ENCODE assay signal across 7 mouse cellular contexts in genomic region chr19:6401951-6402350, GRCm38 (mm10). TPM values are rescaled to one million over a fixed set of nuclear protein-coding genes. Genes with fewer than 3 reads are reported as not detected.
DNase-seq lines count a peak whose midpoint lies in the region; ATAC-seq lines count a peak whose summit lies in the region.

No protein-coding gene starts in this region.

- peak overlapping the region; percentile 46 for H3K9ac ChIP-seq in lung, embryonic 15.5 days

- H3K4me3 ChIP-seq in embryonic facial prominence, embryonic 10.5 days = peak overlapping the region; percentile 52
- H3K4me3 ChIP-seq in lung, embryonic 15.5 days = peak overlapping the region; percentile 71

- H3K9me3 ChIP-seq in embryonic facial prominence, embryonic 10.5 days = no peaks in the 10 kb centered on the region
- no peaks in the 10 kb centered on the region for H3K9me3 ChIP-seq in lung, embryonic 15.5 days

- peak overlapping the region; percentile 100 for H3K4me2 ChIP-seq in lung, embryonic 15.5 days

- H3K4me1 ChIP-seq in embryonic facial prominence, embryonic 10.5 days = peaks cover 64% of the 10 kb centered on the region
- H3K4me1 ChIP-seq in lung, embryonic 15.5 days = peaks cover 37% of the 10 kb centered on the region

- ATAC-seq in lung, embryonic 15.5 days (ENCODE audit: borderline replicate concordance, extremely low read depth, low FRiP score, low TSS enrichment) = no peak
- ATAC-seq in CD4-positive, CD25-positive, alpha-beta regulatory T cell, adult 4 months = no peak
- no peak for ATAC-seq in erythroid progenitor cell, adult 5-6 weeks (replicated peaks; ENCODE audit: low FRiP score, poor library complexity, severe bottlenecking)

- DNase-seq in embryonic facial prominence, embryonic 10.5 days (ENCODE audit: low spot score) = no peak
- peak; percentile 69 to 82 for DNase-seq in heart, adult 18-20 months
- peak; percentile 53 to 73 for DNase-seq in kidney, adult 8-10 months
- no peak for DNase-seq in thymus, postnatal 25 days

- WGBS in embryonic facial prominence, embryonic 10.5 days = 7% methylated on average over 9 of the region's 9 CpGs
- 7% methylated on average over 9 of the region's 9 CpGs for WGBS in lung, embryonic 15.5 days

- H3K27me3 ChIP-seq in embryonic facial prominence, embryonic 10.5 days (replicated peaks; ENCODE audit: low read depth, poor library complexity, severe bottlenecking) = peaks cover 81% of the 10 kb centered on the region
- H3K27me3 ChIP-seq in lung, embryonic 15.5 days = peaks cover 33% of the 10 kb centered on the region

- H3K27ac ChIP-seq in embryonic facial prominence, embryonic 10.5 days (replicated peaks) = peak overlapping the region; percentile 32; the same call in 1 of the 2 replicates
- H3K27ac ChIP-seq in lung, embryonic 15.5 days = peak overlapping the region; percentile 54; the same call in 1 of the 2 replicates

- H3K36me3 ChIP-seq in embryonic facial prominence, embryonic 10.5 days (replicated peaks) = no peaks in the 10 kb centered on the region
- H3K36me3 ChIP-seq in lung, embryonic 15.5 days = no peaks in the 10 kb centered on the region

RNA-seq across cellular contexts. Expression of gene Rasgrp2, which starts 2.8 kb away (rescaled TPM):
- 14.2 and 18.6 TPM in 2 replicates for polyA plus RNA-seq in embryonic facial prominence, embryonic 10.5 days (2016; fragmentation: Nextera tagmentation; extraction: Ambion mirVana)
- 10 to 100 TPM; 37.7 to 53.4 TPM for total RNA-seq in heart, adult 18-20 months (2021)
- 62.6 and 72.1 TPM in 2 replicates for polyA plus RNA-seq in lung, embryonic 15.5 days (2015; fragmentation: Nextera tagmentation; extraction: Ambion mirVana)
- 100 to 1,000 TPM in 1 of 2 experiments, 10 to 100 TPM in 1; 80.3 to 117 TPM for polyA plus RNA-seq in CD4-positive, CD25-positive, alpha-beta regulatory T cell, adult 4 months (2017; shearing (Covaris generic))
- total RNA-seq in erythroid progenitor cell, adult 5-6 weeks (2015; ENCODE audit: low replicate concordance) = 42.3 and 47.2 TPM in 2 replicates
- total RNA-seq in erythroid progenitor cell, adult 5-6 weeks (2017; ENCODE audit: low replicate concordance) = 29.9 and 37.7 TPM in 2 replicates

RNA-seq across cellular contexts. Expression of gene Nrxn2, which starts 16.6 kb away (rescaled TPM):
- 1.9 TPM in 2 replicates for polyA plus RNA-seq in embryonic facial prominence, embryonic 10.5 days (2016; fragmentation: Nextera tagmentation; extraction: Ambion mirVana)
- 1 to 10 TPM; 4.3 to 4.8 TPM for total RNA-seq in heart, adult 18-20 months (2021)
- polyA plus RNA-seq in lung, embryonic 15.5 days (2015; fragmentation: Nextera tagmentation; extraction: Ambion mirVana) = 0.58 and 0.97 TPM in 2 replicates
- polyA plus RNA-seq in CD4-positive, CD25-positive, alpha-beta regulatory T cell, adult 4 months (2017; shearing (Covaris generic)) = not detected
- total RNA-seq in erythroid progenitor cell, adult 5-6 weeks (2015; ENCODE audit: low replicate concordance) = not detected in 2 replicates
- not detected in 2 replicates for total RNA-seq in erythroid progenitor cell, adult 5-6 weeks (2017; ENCODE audit: low replicate concordance)

RNA-seq across cellular contexts. Expression of gene Pygm, which starts 17.8 kb away (rescaled TPM):
- 1.1 and 2.2 TPM in 2 replicates for polyA plus RNA-seq in embryonic facial prominence, embryonic 10.5 days (2016; fragmentation: Nextera tagmentation; extraction: Ambion mirVana)
- total RNA-seq in heart, adult 18-20 months (2021) = 1,000 to 10,000 TPM; 1,224 to 1,269 TPM
- 17.7 and 22.3 TPM in 2 replicates for polyA plus RNA-seq in lung, embryonic 15.5 days (2015; fragmentation: Nextera tagmentation; extraction: Ambion mirVana)
- 10 to 100 TPM in 1 of 2 experiments, 1 to 10 TPM in 1; 2.0 to 14.2 TPM for polyA plus RNA-seq in CD4-positive, CD25-positive, alpha-beta regulatory T cell, adult 4 months (2017; shearing (Covaris generic))
- 2.2 and 4.6 TPM in 2 replicates for total RNA-seq in erythroid progenitor cell, adult 5-6 weeks (2015; ENCODE audit: low replicate concordance)
- 0.64 and 2.6 TPM in 2 replicates for total RNA-seq in erythroid progenitor cell, adult 5-6 weeks (2017; ENCODE audit: low replicate concordance)

RNA-seq across cellular contexts. Expression of gene Sf1, which starts 38.5 kb away (rescaled TPM):
- 185 and 205 TPM in 2 replicates for polyA plus RNA-seq in embryonic facial prominence, embryonic 10.5 days (2016; fragmentation: Nextera tagmentation; extraction: Ambion mirVana)
- total RNA-seq in heart, adult 18-20 months (2021) = 10 to 100 TPM; 66.5 to 94.7 TPM
- polyA plus RNA-seq in lung, embryonic 15.5 days (2015; fragmentation: Nextera tagmentation; extraction: Ambion mirVana) = 133 and 136 TPM in 2 replicates
- 10 to 100 TPM; 55.3 to 56.7 TPM for polyA plus RNA-seq in CD4-positive, CD25-positive, alpha-beta regulatory T cell, adult 4 months (2017; shearing (Covaris generic))
- total RNA-seq in erythroid progenitor cell, adult 5-6 weeks (2015; ENCODE audit: low replicate concordance) = 145 and 153 TPM in 2 replicates
- 171 and 223 TPM in 2 replicates for total RNA-seq in erythroid progenitor cell, adult 5-6 weeks (2017; ENCODE audit: low replicate concordance)

Comparison
In these comparisons a context has a peak if more than half of its experiments do, and no peak if none do; other contexts are left out.
1. DNase-seq: peak in heart, adult 18-20 months (2 of 2) and kidney, adult 8-10 months (2 of 2); none in embryonic facial prominence, embryonic 10.5 days (single experiment) and thymus, postnatal 25 days (single experiment).